Mouse (Mus musculus): ENCODE measurements around the gene 1110017D15Rik.

Gene 1110017D15Rik

GRCm38 (mm10) chr4:41517233-41517632 is at the start of gene 1110017D15Rik:
TSS of gene 1110017D15Rik (minus strand) at chr4:41517333.
- no peak for DNase-seq

- no peak for DNase-seq
Measured at GRCm38 (mm10) chr4:41566123-41566522, 49.0 kb upstream of the 1110017D15Rik start.

DNA sequence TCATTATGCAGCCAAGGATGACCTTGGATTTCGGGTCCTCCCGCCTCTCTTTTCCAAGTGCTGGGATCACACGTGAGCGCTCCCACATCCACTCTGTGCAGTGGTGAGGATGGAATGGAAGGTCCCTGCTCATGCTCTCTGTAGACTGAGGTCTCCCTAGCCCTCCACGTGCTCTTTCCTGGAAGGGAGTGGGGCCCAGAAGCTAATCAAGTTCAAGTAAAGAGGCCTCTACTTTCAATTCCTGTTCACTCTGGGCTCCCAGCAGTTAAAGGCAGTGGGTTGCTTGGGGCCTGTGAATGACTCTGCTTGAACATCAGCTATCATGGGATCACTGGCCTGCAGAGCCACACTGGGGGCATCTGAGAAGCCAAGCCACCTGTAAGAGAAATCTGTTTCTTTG is 46.2 kb upstream of the 1110017D15Rik start:
- no peak for DNase-seq

DNA sequence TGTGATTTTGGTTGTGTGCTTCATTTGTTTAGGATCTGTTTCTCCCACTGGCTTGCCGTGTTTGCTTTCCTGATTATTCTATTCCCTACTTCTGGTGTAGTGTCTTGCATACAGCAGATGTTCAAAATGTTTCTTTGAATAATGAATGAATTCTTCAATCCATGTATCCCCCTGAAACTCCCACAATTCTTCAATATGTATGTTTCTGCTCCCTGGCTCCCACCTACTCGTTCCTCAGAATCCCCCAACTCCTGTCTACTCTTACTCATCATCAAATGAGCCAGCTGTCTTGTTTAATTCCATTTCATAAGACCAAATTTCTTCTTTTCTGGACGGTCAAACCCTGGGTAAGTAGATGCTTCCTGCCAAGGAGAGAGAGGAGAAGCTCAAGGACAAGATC is 40.0 kb upstream of the 1110017D15Rik start:
- DNase-seq, result no peak

- DNase-seq, result no peak
Measured at GRCm38 (mm10) chr4:41556311-41556953, 39.3 kb upstream of the 1110017D15Rik start.

DNA sequence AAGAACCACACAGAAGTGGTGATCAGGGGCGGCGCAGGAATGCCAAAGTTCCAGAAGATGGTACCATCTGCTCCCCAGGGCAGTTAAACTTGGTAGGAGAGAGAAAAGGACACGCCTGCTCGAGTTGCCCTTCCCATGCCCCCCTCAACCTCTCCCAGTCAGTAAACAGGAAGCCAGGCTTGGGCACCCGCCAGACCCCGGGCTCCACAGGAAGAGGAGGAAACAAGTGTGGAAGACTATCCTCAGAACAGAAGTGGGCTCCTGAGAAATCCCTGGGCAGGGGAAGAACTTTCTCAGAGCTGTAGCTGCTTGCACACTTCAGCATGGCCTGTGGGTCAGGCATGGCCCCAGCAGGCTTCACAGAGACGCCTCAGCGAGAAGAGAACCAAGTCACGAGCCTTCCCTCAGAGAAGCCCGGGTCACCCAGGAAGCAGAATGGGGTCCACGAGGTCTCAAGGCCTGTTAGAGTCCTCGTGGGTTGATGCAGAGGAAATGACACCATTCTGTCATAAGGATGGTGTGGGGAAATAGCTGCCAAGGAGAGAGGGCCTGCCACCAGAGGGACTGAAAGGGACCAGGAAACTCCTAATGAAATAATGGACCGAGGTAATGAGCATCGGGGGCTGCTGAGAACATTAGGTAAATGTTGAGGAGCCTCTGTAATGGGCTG is 38.0 kb upstream of the 1110017D15Rik start:
- DNase-seq, result peak; percentile 73

GRCm38 (mm10) chr4:41553116-41553515 is 36.0 kb upstream of the 1110017D15Rik start:
- no peak for DNase-seq

DNA sequence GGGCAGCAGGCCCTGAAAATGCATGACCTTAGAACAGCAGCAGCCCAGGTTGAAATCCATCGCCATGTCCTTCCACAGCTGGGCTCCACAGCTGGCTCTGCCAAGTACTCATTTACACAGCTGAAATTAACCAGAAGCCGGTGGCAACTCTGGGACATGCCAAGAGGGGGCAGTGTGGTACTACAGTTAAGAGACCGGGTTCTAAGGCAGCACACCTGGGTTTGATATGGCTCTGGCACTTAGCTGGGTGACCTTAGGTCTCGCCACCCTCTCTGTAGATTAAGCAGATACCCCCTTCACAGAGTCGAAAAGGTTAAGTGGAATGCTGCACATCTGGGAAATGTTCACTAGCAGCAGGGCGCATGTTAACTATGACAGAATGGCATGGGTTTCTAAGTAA is 35.4 kb upstream of the 1110017D15Rik start:
- peak; percentile 92 for DNase-seq

DNA sequence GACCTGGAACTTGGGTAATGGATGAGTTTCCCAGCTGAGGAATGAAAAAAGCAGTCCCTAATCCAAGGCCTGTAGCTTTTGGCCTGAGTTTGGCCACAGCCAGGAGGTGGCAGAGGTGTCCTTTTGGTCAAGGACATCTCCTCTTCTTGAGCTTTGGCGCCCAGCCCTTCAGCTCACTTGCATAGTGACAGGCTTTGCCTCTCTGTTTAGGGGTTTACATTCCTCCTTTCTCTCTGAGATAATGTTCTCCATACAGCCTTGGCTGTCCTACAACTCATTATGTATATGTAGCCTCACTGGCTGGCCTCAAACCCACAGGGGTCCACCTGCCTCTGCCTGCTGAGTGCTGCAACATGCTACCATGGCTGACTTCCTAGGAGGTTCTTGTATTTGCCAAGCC is 30.0 kb upstream of the 1110017D15Rik start:
- DNase-seq, result no peak

DNA sequence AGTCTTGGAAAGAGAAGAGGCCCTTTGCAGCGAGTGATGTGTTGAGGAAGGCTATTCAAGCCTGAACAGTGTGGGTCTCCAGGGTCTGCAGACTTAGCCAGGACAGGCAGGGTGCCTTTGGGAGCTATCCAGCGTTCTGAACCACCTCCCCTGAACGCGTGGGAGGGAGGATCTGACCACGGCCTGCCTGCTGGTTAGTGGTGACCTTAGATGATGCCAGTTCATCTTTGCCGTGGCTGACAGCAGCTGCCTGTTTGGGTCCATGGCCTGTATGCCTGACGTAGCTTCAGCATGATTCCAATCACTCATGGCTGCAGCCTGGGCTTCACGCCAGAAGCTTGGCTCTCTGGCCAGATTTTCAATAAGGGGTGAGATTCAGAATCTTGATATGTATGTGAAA is 28.9 kb upstream of the 1110017D15Rik start:
- DNase-seq, result peak; percentile 36

DNA sequence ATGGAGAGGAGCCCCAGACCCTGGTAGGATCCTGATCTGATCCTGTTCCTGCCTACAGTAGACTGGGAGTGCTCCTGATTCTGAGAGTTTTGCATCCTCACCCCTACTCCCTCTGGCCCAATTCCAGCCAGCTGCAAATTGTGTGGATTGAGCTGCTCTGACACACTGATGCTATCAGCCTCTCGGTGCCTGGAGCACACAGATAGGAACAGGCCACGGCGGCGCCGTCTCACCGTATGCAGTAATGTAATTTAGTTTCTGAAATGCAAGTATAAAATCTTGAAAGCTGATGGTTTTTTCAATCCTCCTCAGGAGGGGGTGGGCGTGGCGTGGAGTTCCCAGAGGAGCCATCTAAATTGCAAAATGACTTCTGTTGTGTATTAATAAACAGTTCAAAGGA is 25.0 kb upstream of the 1110017D15Rik start:
- no peak for DNase-seq

GRCm38 (mm10) chr4:41534866-41535265 is 17.7 kb upstream of the 1110017D15Rik start:
- DNase-seq, result no peak

DNA sequence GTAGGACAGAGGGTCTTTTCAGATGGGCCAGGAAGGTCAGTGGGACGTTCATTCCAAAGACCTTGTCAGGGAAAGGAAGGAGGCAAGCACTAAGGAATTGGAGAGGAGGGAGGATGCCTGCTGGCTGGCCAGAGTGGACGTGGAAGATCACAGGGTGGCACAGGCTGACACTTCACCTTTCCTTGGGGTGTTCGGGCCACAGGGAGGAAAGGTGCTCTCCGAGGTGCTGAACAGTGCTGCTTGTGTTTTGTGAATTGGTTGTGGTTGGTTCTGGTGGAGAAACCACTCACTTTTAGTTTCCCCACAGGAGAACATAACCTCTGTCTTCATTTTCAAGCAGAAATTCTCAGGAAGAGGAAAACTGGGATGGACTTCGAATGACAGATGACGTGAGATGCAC is 15.3 kb upstream of the 1110017D15Rik start:
- no peak for DNase-seq

DNA sequence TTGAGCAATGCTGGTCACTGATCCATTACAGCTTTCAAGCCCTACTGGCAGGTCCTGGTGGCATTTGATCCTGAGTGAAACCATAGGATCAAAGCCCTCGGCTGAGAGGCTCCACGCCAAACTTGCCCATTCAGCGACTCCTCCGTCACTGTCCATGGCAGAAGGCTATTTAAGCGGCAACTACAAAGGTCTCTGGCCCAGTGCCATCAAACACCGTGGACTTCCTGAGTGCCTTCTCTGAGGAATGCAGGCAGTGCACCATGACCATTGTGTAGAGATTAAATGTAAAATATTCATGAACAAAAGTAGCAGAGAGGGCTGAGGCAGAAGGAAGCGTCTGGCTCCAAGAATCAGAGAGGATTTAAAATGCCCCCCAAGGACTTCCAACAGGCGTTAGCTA is 10.9 kb upstream of the 1110017D15Rik start:
- DNase-seq, result peak; percentile 83

DNA sequence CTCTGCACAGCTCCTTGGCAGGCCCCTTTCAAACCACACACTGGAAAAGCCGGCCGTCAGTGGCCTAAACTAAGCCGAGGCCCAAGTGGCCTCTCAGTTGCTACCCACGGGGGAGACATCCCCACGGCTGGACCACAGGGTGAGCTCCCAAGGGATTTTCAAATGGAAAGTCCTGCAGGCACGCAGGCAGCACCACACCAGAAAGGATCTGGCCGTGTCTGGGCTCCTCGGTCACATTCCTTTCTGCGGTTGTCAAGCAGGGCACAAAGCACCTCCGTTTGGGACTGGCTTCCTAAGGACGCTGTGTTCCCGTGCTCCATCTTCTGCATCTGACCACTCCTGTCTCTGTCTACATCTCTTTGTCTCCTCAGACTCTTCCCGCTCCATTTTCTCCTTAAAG is 9.9 kb upstream of the 1110017D15Rik start:
- DNase-seq, result no peak

DNA sequence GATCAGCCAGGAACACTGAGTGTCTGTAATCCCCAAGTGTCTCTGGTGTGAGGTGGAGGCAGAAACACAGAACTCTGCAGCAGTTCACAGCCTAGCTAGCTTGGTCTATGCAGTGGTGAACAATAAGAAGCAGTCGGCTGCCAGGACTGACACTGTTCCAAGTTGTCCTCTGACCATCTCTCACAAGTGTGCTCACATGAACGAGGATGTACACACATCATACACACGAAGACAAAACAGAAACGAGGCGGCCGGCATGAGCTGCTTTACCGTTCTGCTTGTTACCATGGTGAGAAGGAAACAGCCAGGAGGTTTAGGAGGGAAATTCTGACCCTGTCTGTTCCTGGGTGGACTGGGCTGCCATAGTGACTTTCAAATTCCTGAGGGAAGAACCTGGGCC is 9.4 kb upstream of the 1110017D15Rik start:
- DNase-seq, result no peak

DNA sequence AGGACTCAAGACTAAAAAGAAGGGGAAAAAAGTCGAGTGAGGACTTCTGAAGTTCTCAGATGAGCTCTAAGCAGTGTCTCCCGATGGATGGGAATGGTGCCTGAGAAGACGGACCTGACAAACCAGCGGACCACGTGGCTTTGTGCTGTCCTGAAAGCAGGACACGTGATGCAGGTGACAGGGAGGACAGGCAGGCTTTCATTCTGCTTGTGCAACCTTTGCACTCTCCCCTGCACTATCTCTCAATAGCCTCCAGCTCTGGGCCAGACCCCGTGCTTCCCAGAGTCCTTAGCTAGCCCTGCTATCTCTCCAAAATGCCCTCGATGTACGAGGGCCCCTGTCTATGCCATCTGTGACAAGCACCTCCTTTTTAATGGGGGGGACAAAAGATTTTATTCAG is 7.7 kb upstream of the 1110017D15Rik start:
- no peak for DNase-seq

DNA sequence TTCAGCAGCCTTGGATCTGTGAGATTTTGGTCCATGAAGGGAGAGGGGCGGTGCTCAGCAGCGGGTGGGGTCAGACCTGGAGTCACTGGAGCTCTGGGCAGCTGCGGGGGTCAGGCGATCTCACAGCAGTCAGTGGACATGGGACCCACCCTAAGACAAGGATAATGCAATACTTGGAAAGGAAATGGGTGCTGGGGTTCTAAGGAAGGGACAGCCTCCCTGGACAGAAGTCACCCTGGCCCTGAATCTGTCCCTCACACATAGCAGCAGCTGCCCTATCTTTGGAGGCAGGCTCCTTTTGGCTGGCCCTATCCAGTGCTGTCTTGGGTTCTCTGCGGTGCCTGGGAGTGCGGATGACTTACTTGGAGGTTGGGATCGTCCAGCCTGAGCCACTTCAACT is 6.7 kb upstream of the 1110017D15Rik start:
- DNase-seq, result no peak

DNA sequence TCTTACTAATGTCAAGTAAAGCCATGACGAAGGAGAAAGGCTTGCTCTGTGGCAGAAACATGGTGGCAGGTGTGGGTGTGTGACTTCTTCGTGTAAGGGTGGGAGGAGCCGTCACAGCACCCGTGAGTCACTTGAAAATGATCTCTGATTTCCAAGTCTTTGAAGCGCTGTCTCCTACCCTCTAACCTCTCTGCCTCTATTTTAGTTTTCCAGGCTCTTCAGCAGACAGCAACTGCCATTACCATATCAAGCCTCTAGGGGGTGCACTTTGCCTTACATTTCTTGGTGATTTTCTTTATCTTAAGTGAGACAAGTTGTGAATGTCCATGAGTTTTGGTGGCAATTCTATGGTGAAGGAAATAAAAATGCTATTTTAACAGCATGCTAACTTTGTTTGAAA is 5.7 kb upstream of the 1110017D15Rik start:
- peak; percentile 55 for DNase-seq

DNA sequence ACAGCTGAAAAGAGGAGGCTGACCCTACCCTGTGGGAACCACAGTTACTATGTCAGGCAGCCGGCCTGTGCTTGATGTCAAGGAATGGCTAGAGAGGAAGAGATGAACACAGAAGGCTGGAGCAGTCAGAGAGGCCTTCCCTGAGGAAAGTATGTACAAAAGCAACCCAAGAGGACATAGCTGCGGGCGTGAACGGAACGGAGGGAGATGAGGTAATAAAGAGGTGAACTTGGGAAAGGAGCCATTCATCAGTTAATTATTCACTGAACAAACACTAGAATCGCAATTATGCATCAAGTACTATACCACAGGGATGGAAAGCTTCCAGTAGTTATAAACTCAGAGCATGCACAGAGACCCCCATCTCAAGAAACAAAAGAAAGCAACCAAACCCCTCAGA is 5.0 kb upstream of the 1110017D15Rik start:
- no peak for DNase-seq

- no peak for DNase-seq
Measured at GRCm38 (mm10) chr4:41520641-41521040, 3.5 kb upstream of the 1110017D15Rik start.

GRCm38 (mm10) chr4:41519195-41519594 is 2.1 kb upstream of the 1110017D15Rik start:
- no peak for DNase-seq

GRCm38 (mm10) chr4:41518349-41518748 is 1.2 kb upstream of the 1110017D15Rik start:
- no peak for DNase-seq

GRCm38 (mm10) chr4:41513714-41514113 is 3.4 kb downstream of the 1110017D15Rik start:
- no peak for DNase-seq

GRCm38 (mm10) chr4:41513309-41513708 is 3.8 kb downstream of the 1110017D15Rik start:
- no peak for DNase-seq

All from kidney, adult 18-20 months (tissue).